Mouse (Mus musculus) 416B (cell line): ENCODE measurements at regions not wholly inside any gene's neighbourhood (a gene's known extent, or its start where the extent isn't known, plus 50 kb on each side); places are given as distances from the start of the nearest gene placed in this dataset.
"Not testable (repeated sequence)": the region's sequence is repeated elsewhere in the genome, so short reads cannot be mapped to it uniquely, and the experiment has no call there.

Experiments
- DNase-seq: peaks from one replicate; pipeline ENCODE4 v3.0.0; 2011; ENCODE audit warnings: low read depth

DNA sequence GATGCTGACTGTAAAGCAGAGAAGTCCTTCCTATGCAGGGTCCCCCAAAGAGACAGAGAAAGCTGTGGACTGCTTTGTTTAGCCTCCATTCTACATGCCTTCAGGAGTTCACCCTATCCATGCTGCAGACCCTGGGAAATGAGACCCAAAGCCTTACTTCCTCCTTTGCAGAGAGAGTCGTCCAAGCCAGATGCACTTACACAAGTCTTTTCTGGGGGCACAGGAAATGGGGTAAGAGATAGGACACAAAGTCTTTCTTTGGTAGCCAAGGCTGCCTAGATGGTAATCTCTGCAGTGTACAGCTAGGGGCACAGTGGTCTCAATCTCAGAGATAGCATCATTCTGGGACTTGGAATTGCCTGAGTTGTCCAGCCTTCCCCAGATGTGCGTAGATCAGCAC, 448.1 kb upstream of the Smim15 start:
- peak; percentile 57 for DNase-seq

DNA sequence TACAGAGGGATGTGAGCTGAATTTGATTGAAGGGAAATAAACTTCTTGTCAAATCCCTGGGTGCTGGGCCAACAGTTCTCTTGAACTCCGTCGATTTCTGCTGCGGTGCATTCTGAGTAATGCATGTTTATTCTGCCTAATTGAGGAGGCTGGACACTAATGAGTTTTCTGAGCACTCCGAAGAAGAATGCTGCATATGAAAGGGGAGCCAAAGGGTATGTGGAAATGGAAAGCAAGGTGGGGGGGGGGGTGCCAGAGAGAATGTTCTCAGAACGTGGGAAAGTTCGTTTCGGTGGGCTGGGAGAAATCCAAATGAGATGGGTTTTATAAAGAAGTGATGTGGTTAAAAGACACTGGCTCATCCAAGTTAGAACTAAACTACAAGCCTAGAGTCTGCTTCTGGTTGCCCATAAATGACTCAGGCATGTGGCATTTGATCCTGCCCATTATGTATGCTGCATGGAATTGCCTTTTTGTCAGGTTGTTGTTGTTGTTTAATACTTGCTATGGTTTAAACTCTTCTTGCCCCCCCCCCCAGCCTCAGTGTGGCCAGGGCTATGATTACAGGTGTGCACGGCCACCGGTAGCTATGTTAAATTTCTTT, 455.7 kb upstream of the Smim15 start:
- no peak for DNase-seq

DNA sequence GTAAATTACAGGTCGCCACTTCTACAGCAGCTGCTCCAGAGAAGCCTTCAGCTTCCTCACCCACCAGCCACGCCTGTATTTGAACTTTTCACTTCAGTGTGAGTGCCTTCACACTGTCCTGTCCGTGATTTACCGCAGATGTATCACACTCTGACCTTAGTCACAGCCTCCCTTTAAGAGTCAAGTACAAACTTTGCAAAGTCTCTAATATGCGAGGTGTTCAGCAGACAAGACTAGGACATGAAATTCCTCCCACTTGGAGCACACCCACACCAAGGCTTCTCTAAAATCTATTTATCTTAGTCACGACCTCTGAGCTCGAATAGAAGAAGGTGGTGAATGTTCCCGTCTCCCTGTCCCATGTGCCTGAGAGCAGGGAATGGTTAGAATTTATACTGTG, 456.6 kb upstream of the Smim15 start:
- DNase-seq, result no peak

DNA sequence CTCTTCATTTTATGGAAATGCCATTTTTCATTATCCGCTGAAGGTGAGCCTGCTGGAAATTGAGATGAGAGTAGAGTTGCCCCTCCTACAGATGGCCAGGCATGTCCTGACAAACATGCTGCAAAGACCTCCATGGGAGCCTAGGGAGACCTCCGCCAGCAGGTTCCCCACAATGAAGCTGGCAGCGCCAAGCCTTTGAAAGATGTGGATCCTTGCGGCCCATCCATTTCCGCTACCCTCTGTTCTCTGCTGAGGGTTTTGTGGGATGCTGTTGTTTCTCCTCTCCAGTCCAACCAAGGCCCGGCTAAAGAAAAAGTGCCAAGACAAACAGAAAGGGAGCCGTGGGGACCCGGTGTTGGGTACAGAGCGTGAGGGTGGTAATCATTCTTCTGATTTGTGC, 458.3 kb upstream of the Smim15 start:
- DNase-seq, result no peak

DNA sequence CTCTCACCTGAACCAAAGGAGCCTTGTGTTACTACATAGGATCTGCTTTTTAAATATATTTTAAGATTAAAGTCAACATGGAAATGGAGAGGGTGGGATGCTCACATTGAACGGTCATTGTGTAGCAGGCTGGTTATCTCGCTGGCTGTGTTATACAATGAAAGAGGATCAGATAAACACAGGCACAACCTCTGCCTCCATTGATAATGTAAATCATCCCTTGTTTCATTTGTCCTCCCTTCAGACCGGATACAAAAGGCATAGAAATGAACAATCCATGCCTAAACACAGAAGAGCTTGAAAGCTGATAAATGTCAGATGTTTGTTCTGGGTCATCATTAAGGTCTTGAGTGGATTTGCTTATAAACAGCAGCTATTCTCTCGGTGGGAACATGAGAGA, 458.9 kb upstream of the Smim15 start:
- DNase-seq, result no peak

DNA sequence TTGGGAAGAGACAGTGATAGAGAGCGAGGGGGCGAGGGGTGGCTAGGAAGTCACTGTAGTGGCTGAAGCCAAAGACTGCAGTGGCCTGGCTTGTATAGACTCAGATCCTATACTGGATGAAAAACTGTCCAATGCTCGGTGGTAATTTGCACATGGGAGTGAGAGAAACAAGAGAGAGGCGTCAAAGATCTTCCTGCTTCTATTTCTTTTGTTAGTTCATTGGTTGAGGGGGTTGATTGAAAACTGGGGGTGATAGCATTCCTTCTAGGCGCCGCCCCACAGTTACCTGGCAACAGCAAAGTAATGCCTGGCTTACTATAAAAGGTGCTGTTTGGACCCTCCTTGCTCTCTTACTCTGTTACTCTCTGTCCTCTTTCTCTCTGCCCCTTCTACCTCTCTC, 465.3 kb upstream of the Smim15 start:
- DNase-seq, result no peak

DNA sequence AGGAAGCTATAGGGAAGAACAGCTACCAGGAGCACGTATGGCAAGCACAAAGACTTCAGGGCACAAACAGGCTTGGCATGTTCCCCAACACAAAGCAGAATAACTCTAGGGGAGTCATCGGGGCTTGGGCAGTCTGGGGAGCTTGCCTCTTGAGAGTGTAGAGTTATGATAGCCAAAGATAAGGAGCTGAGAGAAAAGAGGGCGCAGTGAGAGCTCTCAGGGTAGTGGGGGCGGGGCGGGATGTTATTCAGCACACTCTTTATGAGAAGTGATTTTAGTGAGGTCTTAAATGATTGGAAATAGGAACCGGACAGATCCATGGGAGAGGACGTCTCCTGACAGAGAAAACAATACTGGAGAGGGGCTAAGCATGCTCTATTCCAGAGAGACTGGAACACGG, 466.4 kb upstream of the Smim15 start:
- DNase-seq, result no peak

DNA sequence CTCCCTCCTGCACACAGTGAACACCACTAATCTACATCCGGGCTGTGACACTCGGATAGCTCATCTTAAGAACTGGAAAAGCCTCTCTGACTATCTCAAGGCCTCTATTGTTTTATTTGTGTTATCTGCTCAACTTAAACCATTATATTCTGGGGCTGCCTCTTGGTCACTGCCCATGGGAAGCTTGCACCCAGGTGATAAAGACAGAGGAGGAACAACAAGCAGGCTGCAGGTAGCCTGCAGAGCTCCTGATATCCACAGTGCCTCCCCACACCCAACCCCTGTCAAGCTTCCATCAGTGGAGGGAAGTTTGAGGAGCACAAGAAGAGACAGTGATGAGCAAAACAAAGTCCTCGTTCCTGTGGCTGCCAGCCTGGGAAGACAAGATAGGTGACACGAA, 467.0 kb upstream of the Smim15 start:
- DNase-seq, result no peak

DNA sequence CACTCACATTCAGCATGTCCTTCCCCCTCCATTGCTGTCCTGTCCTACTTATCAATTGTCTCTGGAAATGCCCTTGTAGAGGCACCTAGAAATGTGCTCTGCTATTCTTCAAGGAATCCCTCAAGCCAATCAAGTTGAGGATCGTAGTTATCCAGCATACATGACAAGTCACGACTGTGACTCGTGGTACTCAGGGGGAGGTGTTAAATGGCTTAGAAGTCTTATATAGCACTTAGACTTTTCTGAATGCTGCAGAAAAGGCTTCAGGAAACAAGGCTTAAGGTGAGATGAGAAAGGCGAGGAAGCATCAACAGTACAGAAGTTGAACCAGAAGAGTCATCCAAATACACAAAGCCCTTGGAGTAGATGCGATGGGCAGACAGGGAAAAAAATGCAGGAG, 467.5 kb upstream of the Smim15 start:
- DNase-seq, result no peak

DNA sequence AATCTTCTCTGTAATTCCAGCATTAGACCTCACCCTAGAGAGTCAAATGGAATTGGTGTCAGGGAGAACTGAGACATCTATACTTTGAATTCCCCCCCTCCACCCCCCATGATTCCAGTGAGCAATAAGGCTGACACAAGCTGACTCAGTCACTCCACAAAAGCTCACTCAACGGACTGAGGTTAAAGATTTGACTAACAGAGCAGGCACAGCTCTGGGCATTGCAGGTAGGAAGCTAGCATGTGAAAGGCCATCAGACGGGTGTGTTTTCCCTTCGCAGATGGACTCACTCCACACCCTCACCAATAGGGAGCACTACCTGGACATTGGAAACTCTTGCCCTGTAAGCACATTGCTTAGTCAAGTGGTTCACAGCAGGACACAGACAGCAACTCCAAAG, 469.2 kb upstream of the Smim15 start:
- no peak for DNase-seq

DNA sequence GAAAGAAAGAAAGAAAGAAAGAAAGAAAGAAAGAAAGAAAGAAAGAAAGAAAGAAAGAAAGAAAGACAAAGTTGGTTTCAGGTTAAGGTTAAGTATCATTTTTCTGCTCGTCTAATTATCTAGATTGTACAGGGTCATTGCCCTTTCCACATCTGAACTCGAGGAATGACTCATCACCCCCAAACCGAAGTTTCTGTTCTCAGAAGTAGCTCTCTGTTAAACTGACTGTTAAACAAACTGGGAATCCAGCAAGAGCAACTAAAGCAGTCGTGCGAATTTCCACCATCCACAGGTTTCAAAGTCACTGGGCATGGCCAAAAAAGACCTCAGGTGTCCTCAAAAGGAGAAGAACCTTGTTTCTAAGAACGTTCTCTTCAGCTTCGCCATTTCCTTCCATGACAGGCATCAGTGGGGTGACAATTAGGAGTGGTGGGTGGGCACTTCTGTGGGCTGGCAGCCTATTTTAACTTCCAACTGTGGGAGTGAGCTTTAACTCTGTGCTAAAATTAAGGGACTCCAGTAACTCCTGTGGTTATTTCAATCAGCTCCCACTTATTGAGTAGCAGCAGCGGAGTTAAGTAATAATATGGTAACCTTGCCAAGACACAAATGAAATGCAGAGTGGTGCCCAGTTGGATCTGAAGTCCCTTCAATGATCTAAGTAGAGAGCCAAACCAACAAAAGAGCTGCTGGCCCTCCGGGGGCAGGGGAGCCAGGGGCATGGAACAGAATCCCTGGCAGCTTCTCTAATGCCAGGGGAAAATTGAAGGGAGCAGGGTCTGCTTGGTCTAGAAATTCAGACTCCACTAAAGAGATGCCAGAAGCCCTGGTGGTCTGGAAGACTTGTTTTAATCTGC, 470.5 kb upstream of the Smim15 start:
- DNase-seq, result peak; percentile 76

DNA sequence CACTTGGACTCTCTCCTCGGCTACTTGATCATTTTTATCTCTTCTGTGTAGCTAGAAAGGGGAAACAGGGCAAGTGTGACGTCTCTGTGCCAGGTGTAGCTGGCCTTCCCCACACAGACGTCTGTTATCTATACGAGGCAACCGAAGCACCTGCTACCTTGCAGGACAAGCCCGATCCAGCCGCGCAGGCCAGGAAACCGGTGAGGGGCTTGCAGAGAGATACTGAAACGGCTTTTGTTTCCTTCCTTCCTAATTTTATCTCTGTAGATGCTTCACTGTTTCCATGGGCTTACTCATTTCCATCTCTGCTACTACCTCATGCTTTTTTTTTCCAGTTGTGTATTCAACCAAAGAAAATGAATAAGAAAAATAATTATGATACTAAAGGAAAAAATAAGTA, 472.7 kb upstream of the Smim15 start:
- peak; percentile 45 for DNase-seq

DNA sequence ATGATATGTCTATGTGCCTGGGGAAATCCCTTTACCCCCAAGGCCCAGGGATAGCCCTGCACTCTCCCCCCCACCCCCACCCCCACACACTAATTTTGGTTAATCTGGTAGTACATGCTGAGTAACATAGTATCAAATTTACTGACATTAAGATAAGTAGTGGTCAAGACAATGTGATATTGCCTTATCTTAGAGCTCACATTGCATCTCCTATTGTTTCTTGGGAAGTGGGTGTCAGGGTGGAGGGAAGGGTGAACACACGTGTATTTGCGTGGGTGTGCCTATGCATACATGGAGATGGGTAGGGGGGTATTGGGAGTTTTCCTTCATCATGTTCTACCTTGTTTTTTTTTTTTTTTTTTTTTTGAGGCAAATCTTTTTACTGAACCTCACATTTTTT, 474.8 kb upstream of the Smim15 start:
- peak; percentile 51 for DNase-seq

DNA sequence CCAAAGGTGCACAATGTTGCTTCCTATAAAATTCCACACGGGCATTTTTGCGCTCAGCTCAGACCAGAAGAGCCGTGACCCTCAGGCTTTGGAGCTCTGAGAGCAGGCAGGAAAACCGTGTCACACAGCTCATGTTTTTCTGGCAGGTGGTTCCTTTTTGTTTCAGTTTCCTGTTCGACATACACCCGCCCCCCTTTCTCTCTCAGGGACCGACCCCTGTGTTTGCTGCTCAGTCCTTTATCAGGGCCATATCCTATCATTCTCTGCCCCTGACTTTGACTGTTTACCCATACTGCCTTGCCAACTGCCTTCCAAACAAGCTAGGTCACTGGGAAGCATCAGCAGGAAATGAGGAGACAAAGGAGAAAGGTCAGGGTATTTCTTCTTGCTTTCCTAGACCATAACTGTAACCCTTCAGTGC, 475.5 kb upstream of the Smim15 start:
- DNase-seq, result no peak

DNA sequence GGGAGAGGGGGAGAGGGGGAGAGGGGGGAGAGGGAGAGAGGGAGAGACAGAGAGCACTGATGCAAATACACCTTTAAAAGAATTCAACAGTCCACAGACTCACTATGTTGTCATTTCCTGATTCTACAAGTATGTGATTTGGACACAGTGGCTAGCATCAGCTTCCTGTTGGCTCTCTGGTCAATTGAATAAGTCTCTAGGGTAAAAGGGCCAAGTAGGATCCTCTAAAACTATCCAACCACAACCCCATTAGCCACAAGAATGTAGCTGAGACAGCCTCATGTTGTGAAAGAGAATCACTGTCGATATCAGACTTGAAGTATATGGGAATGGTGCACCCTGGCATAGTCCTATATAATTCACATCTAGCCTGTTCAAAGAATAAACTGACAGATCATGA, 481.8 kb upstream of the Smim15 start:
- DNase-seq, result peak; percentile 87

DNA sequence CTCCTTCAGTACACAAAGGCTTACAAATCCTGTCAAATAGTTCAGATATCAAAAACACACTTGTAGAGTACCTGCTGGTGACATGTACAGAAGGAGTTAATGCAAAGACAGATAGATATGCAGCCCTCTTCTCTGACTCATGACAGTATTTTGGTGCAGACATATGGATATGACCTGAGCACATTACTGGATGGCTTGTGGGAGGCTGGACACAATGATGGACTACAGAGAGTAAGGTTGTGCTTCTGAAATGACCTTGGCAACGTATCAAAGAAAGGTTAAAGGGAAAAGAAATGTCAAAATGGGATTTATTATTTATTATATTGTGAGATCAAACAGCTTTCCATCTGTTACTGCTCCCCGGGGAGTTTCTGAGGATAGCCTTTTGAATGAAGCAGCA, 482.7 kb upstream of the Smim15 start:
- DNase-seq, result no peak

DNA sequence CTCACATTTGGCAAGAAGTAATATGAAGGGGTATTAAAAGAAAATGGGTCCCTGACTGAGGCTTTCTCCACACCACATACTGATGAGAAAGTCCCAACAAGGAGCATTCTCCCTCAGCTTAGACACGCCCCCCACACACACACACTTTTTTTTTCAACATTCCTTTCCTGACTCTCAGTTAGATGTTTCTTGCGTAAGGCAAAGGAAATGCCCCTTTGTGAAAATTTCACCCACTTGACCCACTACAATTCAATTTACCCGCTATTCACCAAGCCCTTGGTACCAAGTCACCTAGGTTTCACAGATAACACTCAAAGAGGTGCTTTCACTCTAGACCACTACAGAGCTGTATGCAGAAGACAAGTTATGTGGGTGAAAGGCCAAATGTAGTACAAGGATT, 488.3 kb upstream of the Smim15 start:
- no peak for DNase-seq

DNA sequence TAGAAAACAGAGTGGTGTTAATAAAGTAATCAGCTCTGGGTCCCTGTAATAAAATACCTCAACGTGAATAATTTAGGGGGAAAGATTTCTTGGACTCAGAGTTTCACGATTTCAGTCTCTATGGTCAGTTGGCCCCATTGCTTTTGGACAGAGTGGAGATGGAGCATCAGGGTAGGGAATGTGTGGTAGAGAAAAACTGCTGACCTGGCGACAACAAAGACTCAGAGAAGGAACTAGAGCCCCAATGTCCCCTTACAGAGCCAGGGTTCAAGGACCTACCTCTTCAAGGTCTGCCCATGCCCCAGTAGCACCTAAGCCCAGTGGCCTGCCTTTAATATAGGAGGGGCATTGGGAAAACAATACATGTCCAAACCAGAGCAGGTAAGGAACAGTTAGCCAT, 490.2 kb upstream of the Smim15 start:
- DNase-seq, result no peak

DNA sequence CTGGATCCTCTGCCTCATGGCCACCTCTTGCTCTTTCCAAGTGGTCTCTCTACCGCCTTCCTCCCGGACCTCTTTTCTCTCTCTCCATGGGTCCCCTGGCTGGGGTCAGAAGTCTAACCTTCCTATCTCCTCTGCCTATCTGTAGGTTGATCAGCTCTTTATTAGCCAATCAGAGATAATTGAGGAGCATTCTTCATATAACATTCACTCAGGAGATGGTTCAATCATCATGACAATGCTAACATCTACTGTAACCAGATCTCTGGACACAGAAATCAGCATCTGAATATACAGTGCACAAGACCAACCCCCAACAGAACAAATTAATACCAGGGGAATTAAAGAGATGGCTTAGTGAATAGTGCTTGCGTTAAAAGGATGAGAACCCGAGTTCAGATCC, 492.1 kb upstream of the Smim15 start:
- no peak for DNase-seq

DNA sequence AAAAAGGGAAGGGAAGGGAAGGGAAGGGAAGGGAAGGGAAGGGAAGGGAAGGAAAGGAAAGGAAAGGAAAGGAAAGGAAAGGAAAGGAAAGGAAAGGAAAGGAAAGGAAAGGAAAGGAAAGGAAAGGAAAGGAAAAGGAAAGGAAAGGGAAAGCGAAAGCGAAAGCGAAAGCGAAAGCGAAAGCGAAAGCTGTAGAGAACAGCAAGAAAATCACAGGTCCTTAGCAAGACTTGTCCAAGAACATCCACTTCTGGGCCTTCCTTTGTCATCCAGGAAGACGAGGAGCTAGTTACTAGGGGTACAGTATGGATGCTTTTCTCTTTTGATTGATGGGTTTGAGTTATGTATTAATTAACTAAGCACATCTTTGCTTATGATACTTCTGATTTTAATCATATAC, 494.3 kb upstream of the Smim15 start:
- not testable (repeated sequence) for DNase-seq

DNA sequence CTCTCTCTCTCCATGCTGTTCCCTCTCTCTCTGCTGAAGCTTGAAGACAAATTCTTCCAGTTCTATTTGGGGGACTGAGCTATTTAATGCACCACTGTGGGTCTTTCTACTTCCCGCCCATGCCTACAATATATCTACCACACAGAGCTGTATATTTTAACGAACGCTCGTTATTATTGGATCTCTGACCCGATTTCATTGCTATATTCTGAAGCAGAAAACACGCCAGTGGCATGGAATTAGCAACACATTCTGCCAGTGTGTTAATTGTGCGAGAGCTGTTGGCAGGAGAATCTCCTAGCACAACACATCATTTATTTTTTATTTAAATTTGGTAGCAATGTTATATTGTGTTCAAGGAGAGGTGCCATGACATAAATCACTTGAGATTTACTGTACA, 497.2 kb upstream of the Smim15 start:
- DNase-seq, result no peak

DNA sequence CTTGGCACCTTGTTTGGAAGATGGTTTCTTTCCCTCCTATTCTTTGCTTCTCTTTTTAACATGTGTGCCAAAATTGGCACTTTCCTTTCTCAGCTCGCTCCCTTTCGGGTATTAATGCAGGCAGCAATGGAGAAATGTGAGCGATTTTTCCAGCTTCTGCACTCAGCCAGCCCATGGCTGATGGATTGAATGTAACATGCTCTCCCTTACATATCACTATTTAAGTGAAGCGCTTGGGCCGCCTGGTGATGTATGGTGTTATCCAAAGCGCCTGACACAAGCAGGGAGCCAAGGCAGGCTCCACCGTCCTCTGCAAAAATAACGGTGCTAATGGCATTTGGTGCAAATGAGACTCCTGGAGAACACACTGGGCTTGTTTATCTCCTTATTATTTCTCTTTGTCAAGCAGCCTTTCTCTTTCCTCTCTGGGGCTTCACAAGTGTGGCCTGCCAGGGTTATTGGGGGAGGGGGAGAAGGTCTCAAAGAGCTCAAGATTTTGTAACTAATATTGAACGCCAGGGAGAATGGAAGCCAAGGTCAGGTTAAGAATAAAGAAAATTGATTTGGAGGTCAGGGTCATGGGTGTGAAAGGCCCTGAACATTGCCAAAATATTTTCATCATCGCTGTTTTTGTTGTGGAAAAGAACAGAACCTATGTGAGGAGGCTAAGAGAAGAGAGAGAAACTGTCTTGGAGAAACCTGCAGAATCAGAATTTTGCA, 497.9 kb upstream of the Smim15 start:
- DNase-seq, result no peak

DNA sequence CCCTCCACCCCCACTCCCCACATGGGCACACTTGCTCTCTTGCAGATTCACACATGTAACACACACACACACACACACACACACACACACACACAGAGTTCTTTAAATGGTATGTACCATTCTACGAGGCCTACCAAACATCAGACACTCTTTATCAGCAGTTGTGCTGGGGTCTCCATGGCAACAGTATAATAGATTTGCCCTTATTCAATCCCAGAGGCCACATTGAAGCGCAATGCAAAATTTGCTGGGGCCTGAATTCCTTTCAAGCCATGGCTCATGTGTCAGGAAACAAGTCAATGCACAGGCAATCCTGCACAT, 502.7 kb upstream of the Smim15 start:
- DNase-seq, result no peak
